Mouse (Mus musculus) liver, adult 10 weeks (tissue): ENCODE results near the gene Clk1. TPM values are rescaled to one million over a fixed set of nuclear protein-coding genes. Genes with fewer than 3 reads are reported as not detected.

Experiments used
- polyA plus RNA-seq: library from polyadenylated mRNA; stranded (reverse); fragments of 350-450 nt; fragmentation: Illumina TruSeq; extraction: RNeasy Lipid Tissue Mini Kit (QIAGEN cat#74804); gene quantifications from one replicate; pipeline ENCODE4 v1.2.3, GENCODE M21; 2014; ENCODE audit warnings: low read depth, low replicate concordance

The Clk1 gene
- polyA plus RNA-seq, result 253 TPM

GRCm38 (mm10) chr1:58423371-58424248, at the start of gene Clk1:
Gene Clk1, minus strand, starts transcription at chr1:58424066.

GRCm38 (mm10) chr1:58445143-58445722, 21.4 kb upstream of the Clk1 start, which contains the start of the genes Nif3l1 and Ppil3:
Gene Nif3l1, plus strand, starts transcription at chr1:58445151.
Gene Ppil3, minus strand, starts transcription at chr1:58445486.

GRCm38 (mm10) chr1:58392652-58393283, 31.1 kb downstream of the Clk1 start, which contains the start of gene Bzw1:
Gene Bzw1, plus strand, starts transcription at chr1:58392898.

Other genes with a start within 250 kb of the Clk1 start
- gene Aox4, start 213.7 kb downstream of the Clk1 start, polyA plus RNA-seq, result not detected
- gene Aox2, start 145.7 kb downstream of the Clk1 start, polyA plus RNA-seq, result 0.08 TPM
- 190 TPM for gene Bzw1, start 31.2 kb downstream of the Clk1 start, polyA plus RNA-seq
- gene Nif3l1, start 21.1 kb upstream of the Clk1 start, polyA plus RNA-seq, result 16.2 TPM
- 54.1 TPM for gene Ppil3, start 21.4 kb upstream of the Clk1 start, polyA plus RNA-seq
- 9.9 TPM for gene Orc2, start 81.0 kb upstream of the Clk1 start, polyA plus RNA-seq
- gene Fam126b, start 162.3 kb upstream of the Clk1 start, polyA plus RNA-seq, result 20.7 TPM
- gene Ndufb3, start 162.3 kb upstream of the Clk1 start, polyA plus RNA-seq, result 78.9 TPM